Mouse (Mus musculus): ENCODE data around the gene Mettl7b.

The Mettl7b gene

GRCm38 (mm10) chr10:128919203-128919631, 41.6 kb downstream of the Mettl7b start:
- DNase-seq (ENCODE audit: low spot score), result no peak

GRCm38 (mm10) chr10:128918246-128918645, 42.5 kb downstream of the Mettl7b start:
- DNase-seq (ENCODE audit: low spot score), result no peak

GRCm38 (mm10) chr10:128917400-128917799, 43.4 kb downstream of the Mettl7b start:
- no peak for DNase-seq (ENCODE audit: low spot score)

GRCm38 (mm10) chr10:128916665-128917064, 44.1 kb downstream of the Mettl7b start:
- no peak for DNase-seq (ENCODE audit: low spot score)

- DNase-seq (ENCODE audit: low spot score), result no peak
Measured at GRCm38 (mm10) chr10:128915550-128915949, 45.2 kb downstream of the Mettl7b start.

- no peak for DNase-seq (ENCODE audit: low spot score)
Measured at GRCm38 (mm10) chr10:128913696-128914095, 47.1 kb downstream of the Mettl7b start.

GRCm38 (mm10) chr10:128913219-128913618, 47.6 kb downstream of the Mettl7b start:
- peak; percentile 96 for DNase-seq (ENCODE audit: low spot score)

- no peak for DNase-seq (ENCODE audit: low spot score)
Measured at GRCm38 (mm10) chr10:128912791-128913190, 48.0 kb downstream of the Mettl7b start.

- DNase-seq (ENCODE audit: low spot score), result no peak
Measured at GRCm38 (mm10) chr10:128912268-128912667, 48.5 kb downstream of the Mettl7b start.

- no peak for DNase-seq (ENCODE audit: low spot score)
Measured at GRCm38 (mm10) chr10:128911430-128911829, 49.4 kb downstream of the Mettl7b start.

GRCm38 (mm10) chr10:128910066-128910841, 50.5 kb downstream of the Mettl7b start:
- DNase-seq (ENCODE audit: low spot score), result peak; percentile 62

- peak; percentile 90 for DNase-seq (ENCODE audit: low spot score)
Measured at GRCm38 (mm10) chr10:128909567-128910028, 51.2 kb downstream of the Mettl7b start.

GRCm38 (mm10) chr10:128908778-128909448, 51.9 kb downstream of the Mettl7b start:
- DNase-seq (ENCODE audit: low spot score), result peak; percentile 54
